Mouse (Mus musculus) CD4-positive helper T cell, adult 2 months (primary cell): ENCODE data around the gene Usp30.

Source experiments
- DNase-seq: peaks from one replicate; pipeline ENCODE4 v3.0.0-alpha.2; 2012; ENCODE audit warnings: low read depth, missing footprints, low spot score

Usp30 gene

GRCm38 (mm10) chr5:114066601-114067000, 1.3 kb downstream of the Usp30 start:
- no peak for DNase-seq

DNA sequence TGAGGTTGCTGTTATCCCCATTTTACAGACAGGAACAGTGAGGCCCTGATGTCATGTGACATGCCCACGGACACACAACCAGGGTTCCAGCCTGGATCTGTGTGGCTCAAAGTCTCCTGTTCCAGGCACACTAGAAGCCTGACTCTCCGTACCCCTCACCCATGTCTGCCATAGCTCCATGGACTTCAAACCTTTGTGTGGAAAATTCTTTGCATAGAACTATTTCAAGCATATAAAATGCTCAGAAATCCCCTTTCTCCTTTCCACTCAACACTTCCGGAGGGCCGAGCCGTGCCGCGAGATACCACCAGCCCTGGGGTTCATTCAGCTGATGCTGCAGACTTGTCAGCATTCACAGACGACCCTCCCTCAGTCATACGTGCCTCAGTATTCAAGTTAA, 2.3 kb downstream of the Usp30 start:
- no peak for DNase-seq

DNA sequence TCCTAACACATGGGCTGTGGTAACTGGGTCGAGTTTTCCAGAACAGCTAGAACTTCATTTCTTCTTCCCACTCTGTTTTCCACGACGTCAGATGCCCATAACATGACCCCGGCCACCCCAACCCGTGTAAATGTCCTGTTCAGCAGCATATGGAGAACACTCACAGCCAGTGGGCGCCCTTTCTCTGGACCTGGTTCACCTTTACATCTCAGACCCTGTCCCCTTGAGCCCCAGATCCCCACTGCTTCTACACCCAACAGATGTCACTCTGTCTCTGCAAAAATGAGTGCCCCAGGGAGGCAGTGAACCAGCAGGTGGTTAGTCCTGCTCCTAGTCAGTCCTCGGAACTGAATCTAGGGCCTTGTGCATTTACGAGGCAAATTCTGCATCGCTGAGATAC, 2.7 kb downstream of the Usp30 start:
- no peak for DNase-seq

DNA sequence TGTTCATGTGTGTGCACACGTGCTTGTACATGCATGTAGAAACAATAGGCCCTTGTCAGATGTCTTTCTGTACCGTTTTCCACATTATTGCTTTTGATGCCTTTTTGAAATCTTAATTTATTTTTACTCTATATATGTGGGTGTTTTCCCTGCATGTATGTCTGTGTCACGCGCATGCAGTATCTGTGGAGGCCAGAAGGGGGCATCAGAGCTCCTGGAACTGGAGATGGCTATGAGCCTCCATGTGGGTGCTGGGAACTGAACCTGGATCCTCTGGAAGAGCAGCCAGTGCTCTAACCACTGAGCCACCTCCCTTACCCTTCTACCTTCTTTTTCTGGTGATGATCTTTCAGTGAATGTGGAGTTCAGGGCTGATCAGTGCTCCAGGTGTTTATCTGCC, 5.6 kb downstream of the Usp30 start:
- DNase-seq, result no peak

GRCm38 (mm10) chr5:114072262-114072661, 7.0 kb downstream of the Usp30 start:
- DNase-seq, result no peak

DNA sequence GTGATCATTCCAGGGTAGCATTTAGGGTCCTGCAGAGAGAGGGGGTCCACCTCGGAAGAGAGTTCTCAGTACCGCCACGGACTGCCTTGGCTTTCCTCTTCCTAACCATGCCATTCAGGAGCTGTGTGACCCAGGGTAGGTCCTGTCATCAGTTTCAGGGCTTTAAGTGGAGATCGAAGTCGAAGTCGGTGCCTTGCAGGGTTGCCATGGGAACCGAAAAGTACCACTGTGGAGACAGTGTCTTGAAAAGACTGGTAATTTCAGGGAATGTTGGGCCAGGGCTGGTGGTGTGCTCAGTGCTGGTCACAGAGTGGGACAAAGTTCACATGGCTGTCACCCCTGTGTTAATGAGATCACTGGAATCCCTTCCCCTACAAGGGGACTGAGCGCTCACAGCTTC, 11.7 kb downstream of the Usp30 start:
- no peak for DNase-seq

GRCm38 (mm10) chr5:114085501-114085900, 20.2 kb downstream of the Usp30 start:
- DNase-seq, result no peak

GRCm38 (mm10) chr5:114087875-114088480, 22.7 kb downstream of the Usp30 start:
- no peak for DNase-seq

GRCm38 (mm10) chr5:114090421-114091013, 25.3 kb downstream of the Usp30 start:
- DNase-seq, result no peak

DNA sequence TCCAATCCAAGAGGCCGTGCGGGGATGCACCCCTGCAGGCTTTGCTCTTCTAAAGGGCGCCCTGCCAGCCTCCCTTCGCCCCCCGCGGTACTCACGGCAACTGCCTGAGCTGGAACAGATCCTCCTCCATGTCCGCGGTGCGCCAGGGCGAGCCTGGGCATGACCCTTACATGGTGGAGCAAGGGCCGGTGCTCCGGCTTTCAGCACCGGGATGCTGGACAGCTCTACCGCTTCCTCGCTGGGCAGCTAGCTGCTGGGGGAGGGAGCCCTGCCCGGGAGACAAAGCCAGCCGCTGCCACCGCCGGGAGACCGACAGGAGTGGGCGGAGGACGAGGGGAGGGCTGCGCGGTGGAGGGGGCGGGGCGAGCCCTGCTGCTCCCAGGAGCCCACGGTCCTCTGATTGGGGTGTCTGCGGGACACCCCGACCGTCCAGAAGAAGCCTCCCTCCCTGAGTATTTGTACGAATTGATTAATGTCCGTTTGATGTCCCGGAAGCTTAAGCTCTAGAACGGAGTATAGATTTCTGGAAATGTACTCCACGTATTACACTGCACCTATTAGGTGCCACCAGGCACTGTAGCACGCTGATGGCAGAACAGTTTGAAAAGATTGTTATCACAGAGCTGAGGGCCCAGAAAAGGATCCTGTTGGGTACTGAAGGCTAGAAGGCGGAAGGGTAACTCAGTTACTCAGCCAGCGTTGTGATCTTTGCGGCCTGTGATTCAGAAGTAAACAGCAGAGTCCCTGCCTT, 26.0 kb downstream of the Usp30 start, which contains the start of gene Svop:
Svop (minus strand) TSS at position 514 of the 751 bp plus-strand sequence.
- peak; percentile 51 for DNase-seq

- peak; percentile 90 for DNase-seq
Measured at GRCm38 (mm10) chr5:114099709-114100389, 34.6 kb downstream of the Usp30 start.

DNA sequence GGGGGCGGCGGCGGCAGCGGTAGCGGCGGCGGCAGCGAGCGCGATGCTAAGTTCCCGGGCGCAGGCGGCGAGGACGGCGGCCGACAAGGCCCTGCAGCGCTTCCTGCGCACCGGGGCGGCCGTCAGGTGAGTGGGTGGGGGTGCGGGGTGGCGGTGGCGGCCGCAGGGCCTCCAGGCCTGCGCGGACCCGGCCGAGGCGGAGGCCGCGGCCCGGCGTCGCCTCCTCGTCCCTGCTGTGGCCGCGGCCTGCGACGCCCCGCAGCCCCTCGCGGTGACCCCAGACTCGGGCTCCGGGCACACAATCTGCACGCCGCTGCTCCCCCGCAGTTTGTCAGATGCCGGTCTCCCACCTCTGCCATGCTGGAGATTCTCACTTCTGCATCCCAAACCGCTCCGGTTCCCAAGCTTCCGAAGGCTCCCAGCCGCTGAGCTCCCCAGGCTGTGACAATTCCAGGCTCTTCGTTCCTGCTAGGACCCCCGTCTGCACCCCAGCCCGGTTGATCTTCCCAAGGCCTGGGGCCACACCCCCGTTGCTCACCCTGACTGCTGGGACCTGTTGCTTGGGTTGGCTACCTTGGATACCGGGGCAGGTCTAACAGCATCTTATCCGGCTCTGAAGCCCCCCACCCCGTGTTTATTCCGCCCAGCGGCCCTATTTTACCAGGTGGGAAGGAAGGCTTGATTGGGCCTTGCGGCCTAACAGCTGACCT, 35.3 kb downstream of the Usp30 start:
- DNase-seq, result peak; percentile 6

DNA sequence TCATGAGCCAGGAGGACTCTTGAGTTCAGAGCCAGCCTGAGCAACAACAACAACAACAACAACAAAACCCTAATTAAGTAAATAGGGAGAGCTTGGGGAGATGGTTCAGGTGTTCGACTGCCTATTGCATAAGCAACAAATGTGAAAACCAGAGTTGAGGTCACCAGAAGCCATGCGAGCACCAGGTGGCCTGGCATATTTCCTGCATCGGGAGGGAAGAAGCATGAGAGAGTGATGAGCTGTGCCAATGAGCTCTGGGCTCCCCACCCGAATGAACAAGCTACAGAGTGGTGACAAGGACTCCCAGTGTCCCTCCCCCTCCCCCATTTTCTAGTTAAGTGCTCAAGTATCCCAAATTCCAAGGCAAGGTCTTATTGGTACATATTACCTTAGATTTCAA, 36.6 kb downstream of the Usp30 start:
- no peak for DNase-seq

GRCm38 (mm10) chr5:114102807-114103206, 37.5 kb downstream of the Usp30 start:
- no peak for DNase-seq

GRCm38 (mm10) chr5:114106391-114106935, 41.2 kb downstream of the Usp30 start:
- DNase-seq, result no peak

- no peak for DNase-seq
Measured at GRCm38 (mm10) chr5:114113334-114113733, 48.1 kb downstream of the Usp30 start.

DNA sequence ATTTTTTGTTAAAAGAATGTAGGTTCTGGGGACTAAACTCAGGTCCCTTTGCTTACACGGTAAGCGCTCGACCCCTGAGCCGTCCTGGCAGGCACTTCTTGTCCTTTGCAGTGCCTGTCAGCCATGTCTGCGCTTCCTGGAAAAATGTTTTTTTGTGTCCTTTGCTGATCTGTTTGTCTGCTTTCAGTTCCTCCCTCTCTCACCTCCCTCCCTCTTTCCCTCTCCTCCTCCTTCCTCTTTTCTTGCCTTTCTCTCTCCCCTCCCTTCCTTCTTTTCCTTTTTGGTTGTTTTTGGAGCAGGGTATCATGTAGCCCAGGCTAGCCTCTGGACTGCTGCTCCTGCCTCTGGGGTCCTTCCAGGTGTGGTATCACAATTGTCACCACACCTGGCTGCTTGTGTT, 49.8 kb downstream of the Usp30 start:
- no peak for DNase-seq

- no peak for DNase-seq
Measured at GRCm38 (mm10) chr5:114116586-114116985, 51.3 kb downstream of the Usp30 start.

- DNase-seq, result no peak
Measured at GRCm38 (mm10) chr5:114119806-114120205, 54.5 kb downstream of the Usp30 start.

DNA sequence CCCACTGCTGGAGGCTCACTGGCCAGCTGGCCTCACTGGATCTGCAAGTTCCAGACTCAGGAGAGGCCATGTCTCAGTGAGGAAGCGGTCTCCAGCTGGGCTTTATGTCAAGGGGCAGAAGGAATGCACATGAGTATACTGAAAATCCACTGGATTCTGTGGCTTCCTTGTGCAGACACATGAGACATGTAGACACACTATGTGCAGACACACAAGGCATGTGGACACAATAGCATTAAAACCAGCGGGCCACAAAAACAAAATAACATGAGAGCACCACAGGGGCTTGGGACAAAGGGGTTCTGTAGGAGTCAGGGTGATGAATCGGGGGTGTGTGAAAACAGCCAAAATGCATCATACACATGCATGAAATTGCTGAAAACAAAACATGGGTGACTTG, 60.7 kb downstream of the Usp30 start:
- DNase-seq, result no peak

DNA sequence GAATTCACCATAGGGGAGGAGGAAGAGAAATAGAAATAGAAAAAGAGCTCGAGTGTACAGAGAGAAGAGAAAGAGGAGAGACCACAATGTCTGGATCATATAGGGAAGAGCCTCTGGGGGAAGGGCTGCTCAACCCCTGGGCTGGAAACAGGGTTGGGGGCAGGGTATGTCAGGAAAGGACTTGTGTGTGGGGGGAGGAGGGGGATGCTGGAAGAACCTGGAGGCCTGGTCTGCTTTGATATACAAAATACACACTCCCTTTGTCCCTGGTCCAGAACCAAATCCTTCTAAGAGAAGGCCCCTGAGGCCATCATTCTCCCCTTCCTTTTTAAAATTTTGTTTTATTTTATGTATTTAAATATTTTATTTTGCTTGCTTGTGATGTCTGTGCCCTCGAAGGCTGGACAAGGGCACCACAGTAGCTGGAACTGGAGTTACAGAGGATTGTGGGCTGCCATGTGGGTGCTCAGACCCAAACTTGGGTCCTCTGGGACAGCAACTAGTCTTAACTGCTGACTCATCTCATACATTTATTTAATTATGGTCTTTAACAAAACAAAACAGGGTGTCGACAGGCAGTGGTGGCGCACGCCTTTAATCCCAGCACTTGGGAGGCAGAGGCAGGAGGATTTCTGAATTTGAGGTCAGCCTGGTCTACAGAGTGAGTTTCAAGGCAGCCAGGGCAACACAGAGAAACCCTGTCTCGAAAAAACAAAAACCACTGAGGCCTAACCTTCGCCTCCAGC, 61.4 kb downstream of the Usp30 start:
- DNase-seq, result no peak
